Mouse (Mus musculus): ENCODE data around the gene Zmat5. TPM values are rescaled to one million over a fixed set of nuclear protein-coding genes. Genes with fewer than 3 reads are reported as not detected.

The Zmat5 gene
- total RNA-seq, 2 experiments from 2014 or later = 16.0 to 16.3 TPM

DNA sequence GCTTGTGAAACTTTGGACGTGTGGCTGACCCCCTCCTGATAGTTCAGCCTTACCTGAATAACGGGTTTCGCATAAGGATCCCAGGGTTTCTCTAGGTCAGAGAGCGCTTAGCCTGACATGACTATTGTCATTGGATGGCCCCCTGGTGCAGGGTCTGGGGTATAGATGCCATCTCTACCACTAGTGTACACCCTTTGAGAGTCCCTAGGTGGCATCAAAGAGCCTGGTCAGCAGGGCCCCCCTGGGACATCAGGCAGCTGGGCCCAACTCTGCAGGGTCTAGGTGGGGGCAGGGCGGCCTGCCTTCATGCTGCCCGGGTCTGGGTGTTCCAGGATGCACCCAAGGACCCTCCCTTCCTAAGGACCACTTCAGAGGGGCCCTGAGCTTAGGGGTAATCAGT is 31.9 kb downstream of the Zmat5 start:
- no peak for DNase-seq

DNA sequence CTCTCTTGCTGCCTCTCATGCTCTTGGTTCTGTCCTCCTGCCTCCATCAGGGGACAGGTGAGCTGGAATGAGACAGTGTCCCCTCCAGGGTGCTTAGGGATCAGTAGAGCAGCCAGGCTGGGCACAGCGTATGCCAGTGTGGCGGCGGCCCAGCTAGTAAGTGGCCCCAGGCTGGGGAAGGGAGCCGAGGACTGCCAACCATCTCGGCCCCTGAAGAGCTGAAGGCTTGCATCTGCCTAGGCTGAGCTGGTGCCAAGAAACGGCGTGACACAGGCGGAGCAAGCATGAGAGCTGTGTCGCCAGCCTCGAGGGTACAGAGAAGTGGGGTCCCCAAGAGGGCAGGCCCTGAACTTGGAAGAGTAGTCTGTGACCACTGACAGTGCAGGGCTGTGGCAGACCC is 33.2 kb downstream of the Zmat5 start:
- DNase-seq = peak; percentile 20

DNA sequence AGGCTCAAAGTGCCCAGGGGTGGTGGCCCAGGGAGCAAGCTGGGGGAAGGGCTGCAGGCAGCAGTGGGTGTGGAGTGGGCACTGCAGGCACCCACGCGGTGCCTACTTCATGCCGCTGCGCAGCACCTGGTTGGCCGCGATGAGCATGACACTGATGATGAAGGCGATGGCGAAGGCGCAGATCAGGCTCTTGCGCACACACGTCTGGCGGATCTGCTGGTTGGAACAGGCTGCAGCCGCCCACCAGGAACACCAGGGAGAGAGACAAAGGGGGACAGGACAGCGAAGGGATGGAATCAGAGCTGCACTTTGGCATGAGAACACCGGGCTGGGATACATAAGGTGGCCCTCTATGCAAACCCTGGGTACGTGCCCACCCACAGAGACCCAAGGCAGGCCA is 34.2 kb downstream of the Zmat5 start:
- no peak for DNase-seq

DNA sequence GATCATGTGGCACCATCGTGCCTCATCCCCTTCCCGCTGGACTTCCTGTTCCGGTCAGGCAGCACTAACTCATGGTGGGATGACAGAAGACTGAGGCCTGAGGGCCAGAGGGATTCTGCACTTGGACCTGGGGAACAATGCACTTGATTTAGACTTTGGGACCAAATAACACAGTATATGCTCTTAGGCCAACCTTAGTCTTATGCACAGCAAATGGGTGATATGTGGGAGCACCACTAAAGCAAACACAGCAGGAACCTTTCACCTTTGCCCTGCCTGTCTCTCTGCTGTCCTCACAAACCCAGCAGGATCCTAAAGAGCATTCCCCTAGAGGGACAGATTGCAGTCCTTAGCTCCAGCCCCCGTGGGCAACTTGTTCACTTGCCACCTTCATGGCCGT is 36.3 kb downstream of the Zmat5 start:
- no peak for DNase-seq

DNA sequence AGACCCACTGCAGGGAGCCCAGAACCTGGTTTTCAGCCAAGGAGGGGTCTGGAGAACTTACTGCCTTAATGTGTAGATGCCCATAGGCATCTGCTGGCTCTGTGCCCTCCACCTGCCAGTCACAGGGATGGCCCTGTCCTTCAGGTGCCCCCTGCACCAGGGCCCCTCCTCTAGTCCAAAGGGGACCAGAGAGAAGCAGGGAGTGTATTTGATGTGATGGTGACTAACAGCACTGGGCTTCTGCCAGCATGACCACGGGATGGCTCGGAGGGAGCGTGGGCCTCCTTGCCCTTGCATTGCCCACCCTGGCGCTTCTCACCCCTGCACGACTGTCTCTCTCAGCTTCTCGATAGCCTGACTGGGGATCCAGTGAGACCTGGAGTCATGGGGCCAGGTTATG is 40.2 kb downstream of the Zmat5 start:
- no peak for DNase-seq

DNA sequence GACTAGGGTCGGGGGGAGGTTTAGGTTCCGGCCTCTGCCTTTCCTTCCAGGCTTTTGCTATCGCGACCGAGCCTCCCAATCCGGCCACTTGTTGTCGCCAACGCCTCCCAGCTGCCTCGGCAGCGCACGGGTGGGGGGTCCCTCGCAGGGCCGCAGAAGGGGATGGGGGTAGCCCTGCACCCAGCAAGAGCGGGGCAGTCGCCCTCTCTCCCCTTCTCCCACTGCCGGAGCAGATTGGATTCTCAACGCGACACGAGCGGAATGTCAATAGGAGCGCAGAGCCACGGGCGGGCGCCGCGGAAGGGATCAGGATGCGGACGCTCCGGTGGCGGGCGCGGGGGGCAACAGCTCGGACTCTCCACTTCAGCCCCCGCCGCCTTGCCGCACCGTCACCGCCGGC is 41.5 kb downstream of the Zmat5 start:
- DNase-seq = no peak

DNA sequence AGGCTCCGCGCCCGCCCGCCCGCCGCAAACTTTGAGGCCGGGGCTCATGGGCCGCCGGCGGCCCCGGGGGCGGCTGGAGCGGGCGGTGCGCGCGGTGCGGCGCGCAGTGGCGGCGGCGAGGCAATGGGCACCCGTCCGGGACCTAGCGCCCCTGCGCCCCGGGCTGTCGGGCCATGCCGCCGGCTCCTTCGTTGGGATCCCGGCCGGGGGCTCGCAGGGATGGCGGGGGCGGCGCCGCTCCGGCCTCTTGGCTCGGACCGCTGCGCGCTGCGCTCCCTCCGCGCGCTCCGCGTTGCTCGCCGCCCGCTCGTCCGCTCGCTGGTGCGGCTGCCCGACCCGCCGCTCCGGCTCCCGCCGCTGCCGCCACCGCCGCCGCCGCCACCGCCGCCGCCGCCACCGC is 42.3 kb downstream of the Zmat5 start, which contains the start of gene Cabp7:
Cabp7 (minus strand) TSS at position 46 of the 400 bp plus-strand sequence.
- DNase-seq = no peak

DNA sequence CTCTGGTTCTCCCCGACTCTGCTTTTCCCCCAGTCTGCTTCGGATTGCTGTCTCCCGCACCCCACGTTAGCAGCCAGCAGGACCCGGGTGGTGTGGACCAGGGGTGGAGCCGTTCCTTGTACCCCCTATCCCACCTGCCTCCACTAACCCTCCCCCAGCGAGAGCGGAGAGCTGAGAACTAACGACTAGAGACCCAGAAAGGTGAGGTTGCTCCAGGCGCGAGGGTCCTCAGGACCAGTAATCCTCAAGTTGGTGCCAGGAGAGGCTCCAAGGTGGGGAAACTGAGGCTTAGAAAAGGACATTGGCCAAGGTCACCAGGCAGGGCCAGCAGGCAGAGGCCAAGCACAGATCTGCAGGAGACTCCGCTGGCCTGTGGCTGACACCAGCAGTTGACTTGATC is 42.8 kb downstream of the Zmat5 start:
- DNase-seq = no peak

DNA sequence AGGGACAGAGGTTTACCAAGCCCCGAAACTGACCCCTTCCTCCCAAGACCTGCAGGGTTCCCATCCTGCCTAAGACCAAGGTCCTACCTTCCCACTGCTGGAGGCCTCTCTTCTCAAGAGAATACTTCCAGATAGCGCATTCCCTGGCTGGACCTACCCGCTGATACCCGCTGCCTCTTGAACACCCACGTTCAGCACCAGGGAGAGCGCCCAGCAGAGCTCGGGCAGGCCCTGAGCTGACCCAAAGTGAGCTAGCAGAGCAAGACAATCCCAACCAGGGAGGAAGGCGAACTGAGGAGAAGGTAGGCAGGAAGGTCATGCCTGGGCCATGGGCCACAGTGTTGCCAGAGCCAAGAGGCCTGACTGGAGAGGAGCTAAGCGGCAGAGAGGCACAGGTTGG is 45.8 kb downstream of the Zmat5 start:
- peak; percentile 74 for DNase-seq

DNA sequence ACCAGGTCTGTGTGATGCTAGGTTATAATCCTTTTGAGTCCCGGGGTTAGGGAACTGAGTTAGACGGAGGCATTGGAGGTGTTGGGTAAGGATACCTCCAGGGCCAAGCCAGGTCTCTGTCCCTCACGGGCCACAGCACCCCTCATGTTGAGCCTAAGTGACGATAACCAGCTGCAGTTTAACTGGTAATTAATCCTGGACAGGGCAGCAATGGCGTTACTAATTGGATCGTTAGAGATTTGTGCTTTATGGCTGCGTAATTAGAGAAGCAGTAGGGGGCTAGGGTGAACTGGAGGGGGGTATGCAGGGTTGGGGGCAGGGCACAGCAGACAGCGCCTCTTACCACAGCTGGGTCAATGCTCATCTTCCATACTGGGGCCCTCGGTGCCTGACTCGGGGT is 48.4 kb downstream of the Zmat5 start:
- DNase-seq = no peak

DNA sequence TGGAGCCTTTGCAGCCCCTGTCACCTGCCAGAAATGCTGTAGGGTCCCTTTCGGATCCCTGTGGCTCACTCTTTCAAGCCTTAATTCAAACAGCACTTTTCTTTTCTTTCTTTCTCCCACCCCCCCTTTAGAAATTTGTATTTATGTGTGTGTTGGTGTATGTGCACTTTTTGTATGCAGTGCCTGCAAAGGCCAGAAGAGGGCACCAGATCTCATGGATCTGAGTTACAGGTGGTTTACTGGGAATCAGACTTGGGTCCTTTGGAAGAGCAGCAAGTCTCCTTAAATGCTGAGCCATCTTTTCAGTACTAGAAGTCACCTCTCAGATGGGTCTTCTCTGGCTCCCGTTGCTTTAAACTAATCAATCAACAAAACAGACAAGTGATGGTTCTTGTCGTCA is 49.6 kb downstream of the Zmat5 start:
- DNase-seq = no peak

DNA sequence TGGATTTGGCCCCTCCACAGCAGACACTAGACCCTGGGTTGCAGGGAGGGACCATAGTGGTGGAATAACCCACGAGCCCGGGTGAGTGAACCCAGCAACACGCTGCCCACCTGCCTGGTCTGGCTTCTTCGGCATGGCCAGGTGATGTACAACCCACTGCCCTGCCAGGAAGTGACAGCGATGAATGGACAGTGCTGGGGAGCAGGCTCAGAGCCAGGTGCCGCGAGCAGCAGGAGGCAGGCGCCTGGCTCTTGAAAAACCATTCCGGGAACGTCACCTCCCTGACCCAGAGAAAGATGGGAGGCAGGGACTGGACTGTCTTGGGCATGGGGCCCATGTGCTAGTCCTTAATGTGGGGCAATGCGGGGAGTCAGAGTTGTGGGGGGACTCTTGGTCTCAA is 50.4 kb downstream of the Zmat5 start:
- DNase-seq = no peak

DNA sequence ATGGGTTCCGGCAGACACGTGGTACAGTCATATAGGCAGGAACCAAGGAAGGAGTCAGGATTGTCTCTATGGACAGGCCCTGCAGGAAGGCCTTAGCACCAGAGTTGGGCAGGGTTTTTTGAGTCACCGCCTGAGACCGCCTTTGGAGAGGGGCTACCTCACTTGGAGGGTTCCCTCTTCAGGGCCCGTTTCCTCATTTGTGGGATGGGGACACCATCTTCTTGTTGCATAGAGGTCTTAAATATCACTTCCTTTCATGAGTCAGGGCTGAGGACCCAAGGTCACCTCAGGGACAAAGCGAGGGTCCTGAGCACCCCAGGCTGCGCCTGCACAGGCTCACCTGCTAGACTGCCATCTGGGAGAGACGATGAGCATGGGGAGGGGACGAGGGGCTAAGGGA is 52.0 kb downstream of the Zmat5 start:
- no peak for DNase-seq

DNA sequence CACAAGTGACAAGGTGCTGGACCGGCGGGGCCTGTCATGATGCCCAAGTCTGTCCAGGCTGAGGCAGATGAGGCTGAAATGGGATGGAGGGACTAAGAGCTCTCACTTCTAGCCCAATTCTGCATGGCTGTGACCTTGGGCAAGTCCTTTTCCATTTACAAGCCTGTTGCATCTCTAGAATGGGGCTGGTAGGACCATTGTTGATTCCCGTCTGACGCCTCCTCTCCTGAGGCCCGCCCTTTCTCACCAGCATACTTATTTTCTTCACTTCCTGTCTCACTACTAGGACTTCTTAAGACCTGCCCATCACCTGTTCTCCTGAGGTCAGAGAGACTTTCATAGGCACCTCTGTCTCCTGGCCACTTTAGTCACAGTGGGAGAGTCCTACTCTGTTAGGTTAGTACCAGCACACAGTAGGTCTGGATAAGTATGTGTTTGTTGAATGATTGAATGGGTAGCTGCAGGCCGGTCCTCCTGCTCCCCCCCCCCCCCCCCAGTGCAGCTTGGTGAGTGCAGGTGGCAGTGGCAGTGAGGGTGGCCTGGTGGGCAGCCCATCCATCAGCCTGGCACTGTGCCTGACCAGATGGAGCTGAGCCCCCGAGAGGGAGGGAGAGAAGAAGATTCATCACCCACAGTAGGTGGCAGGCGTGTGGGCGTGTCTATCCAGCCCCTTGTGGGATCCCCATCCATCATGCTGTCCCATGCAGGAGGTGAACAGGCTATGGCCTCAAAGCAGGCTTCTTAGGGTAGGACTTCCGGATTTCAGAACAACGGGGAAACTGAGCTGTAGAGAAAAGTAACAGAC is 52.7 kb downstream of the Zmat5 start:
- no peak for DNase-seq

DNA sequence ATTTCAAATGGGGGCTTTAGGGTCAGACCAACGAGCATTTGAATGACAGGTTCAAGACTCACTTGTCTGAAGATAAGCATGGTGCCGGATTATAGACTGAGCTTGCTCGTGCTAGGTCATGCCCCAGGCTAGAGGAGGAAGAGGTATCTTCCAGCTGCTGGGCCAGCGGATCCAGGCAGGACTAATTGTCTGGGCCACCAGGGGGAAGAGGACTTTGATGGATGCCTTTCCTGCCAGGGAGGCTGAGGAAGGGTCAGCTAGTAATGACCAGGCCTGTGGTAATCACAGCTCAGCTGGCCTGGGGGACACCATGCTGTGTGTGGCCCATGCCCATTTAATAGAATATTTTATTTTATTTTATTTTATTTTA is 53.3 kb downstream of the Zmat5 start:
- no peak for DNase-seq

DNA sequence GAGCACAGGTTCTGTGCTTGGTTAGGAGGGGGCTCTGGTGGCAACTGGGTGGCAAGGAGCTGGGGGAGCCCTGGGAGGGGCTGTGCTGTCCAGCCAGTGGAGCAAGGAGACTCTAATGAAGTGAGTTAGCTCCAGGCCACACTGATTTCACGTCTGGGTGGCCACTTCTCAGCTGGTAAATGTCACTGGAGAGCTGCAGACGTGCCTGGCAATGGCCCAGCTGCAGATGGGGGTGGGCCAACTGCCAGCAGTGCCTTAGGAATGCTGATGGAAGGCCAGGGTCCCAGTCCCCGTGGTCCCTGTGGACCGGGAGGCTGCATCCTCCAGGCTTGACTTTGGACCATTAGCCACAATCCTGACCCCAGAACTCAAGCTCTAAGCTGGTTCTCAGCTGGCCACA is 56.0 kb downstream of the Zmat5 start:
- peak; percentile 33 for DNase-seq

DNA sequence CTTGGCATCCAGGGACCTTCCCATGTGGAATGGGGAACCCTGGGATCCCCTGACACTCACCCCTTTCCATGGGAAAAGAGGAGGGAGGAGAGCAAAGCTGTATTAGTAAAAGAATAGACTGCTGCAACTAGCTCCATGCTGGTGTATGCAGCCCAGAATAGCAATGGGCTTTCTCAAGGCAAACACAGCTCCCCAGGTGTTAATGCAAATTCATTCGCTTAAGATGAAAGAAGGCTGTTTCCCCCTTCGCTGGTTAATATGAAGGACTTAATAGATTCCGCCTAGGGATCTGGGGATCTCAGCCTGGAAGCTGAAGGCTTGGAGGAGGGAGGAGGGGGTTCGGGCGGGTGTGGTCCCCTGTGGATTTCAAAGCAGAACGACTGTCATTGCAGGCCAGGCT is 57.5 kb downstream of the Zmat5 start:
- no peak for DNase-seq

DNA sequence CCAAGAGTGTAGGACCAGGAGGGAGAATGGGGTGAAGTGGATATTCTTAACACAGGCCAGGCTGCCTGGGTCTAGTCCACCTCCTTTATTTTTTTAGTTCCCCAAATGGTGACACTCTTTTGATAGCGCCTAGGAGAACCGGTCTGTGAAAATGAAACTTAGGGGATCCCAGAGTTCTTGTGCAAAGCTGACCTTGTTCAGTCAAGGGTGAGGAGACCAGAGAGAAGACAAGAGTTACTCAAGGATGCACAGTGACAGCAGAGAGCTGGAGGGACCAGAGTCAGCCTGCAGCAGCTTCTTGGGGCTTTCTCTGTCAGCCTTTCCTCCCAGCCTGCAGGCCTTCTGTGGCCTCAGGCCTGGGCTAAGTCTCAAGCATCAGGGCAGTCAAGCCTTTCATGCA is 58.0 kb downstream of the Zmat5 start:
- DNase-seq = no peak

DNA sequence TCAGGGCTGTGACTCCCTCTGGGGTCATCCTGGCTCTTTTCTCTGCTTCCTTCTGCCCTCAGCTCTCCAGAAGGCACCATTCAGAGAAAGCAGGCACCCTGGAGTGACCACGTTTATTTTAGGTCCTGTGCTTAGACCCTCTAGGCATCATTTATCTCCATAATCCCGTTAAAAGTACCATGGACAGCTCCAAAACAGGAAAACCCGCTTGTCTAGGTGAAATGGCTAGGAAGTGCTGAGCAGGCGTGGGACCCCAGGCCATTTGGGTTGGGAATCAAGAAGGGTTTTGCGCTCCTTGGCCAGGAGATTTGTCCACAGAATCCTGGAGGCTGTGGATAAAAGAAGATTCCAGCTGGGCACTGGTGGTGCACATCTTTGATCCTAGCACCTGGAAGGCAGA is 59.2 kb downstream of the Zmat5 start:
- no peak for DNase-seq

DNA sequence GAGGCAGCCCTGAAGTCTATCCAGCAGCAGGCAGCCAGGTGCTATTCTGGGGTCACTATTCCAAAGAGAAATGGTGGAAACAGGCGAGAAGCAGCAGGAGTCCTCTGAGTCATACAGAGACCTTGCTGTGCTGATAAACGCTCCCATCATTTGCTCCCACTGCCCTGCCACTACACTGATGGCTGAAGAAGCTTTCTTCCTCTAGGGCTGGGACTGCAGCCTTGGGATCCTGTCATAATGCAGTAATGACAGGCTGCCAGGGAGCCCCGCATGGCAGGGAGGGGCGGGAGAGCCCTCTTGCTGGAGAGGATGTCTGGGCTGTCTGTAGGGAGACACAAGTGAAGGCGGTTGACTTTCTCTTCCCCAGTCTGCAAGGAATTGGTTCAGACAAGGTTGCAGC is 60.0 kb downstream of the Zmat5 start:
- no peak for DNase-seq

DNA sequence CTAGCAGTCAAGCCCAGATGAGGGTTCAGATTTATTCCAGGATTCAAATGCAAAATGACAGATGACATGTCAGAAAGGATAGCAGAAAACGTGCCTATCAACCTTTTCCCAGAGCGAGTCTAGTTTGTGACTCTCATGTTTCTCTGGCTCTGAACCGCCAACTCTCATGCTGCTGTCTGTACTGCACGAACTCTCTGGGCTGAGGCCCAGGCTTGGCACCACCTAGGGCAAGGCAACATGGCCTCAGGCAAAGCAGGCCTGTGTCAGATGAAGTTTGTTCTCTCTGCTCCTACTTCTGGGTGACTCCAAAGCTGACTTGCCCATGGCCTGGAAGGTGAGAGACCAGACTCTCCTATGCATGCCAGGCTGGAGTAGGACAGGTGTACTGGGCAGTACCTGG is 63.9 kb downstream of the Zmat5 start:
- DNase-seq = no peak

DNA sequence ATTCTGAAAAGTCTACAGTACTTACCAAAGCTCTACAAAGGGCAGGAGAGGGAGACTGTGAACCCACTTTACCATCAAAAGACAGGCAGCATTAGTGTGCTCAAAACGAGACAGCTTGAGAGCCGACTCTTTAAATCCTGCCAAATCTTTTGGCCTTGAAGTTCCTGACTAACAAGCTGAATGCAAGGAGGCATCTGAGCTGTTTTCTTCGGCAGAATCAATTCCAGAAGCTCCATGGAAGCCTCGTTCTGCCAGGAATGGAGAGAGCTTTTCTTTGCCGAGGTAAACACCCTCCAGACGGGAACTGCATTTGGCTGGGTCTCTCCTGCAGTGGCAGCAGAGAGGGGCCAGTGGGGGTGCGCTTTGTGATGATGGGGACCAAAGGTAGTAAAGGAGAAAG is 64.8 kb downstream of the Zmat5 start:
- DNase-seq = no peak

DNA sequence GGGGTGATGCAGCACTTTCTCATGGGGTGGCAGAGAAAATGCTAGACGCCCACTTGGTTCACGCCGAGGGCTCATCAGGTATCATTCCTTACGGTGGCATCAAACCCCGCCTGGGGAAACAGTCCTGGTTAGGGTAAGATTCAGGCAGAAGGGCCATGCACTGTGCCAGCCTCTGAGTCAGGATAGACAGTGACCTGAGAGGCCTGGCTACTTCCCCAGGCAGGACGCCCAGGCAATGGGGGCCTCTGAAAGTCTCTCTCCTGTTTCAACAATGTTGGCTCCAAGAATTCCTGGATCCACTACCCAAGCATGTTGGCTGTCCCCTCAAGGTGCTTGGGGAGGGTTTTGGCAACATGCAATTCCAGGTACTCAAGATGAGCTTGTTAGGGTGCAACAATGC is 65.4 kb downstream of the Zmat5 start:
- DNase-seq = no peak

DNA sequence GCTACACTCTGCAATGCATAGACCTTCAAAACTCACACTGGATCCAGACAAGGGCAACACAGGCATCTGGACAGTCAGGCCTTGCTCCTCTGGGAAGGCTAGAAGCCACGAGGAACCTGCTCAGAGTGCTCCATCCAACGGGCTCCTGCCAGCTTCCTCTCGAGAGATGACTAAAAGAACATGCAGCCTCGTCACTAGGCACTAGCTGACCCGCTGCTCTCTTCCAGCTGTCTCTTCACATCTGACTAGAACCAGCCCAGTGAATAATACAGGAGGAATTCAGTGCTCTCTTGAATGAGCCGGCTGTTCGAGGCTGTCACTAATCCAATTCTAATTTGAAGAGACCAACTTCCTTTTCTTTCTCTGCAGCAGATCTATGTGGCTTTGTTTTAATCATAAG is 67.3 kb downstream of the Zmat5 start:
- DNase-seq = no peak

DNA sequence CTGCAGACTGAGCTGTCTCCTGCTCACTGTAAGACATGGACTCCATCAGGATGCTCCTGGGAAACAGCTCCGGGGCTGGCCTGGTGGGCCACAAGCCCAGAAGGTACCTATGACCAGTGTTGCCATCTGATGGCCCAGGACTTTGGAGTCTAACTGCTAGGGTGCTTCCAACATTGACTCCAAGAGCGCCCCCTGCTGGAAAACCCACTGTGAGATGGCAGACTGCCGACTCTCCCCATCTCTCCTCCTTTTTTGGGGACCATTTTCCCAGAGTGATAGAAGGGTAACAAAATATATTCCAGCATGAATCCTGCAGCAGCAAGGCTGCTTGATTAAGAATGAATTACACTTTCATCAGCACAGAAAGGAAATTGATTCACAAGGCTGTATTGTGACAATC is 68.4 kb downstream of the Zmat5 start:
- peak; percentile 64 for DNase-seq

All from gastrocnemius, postnatal 10 days (tissue).